Mouse (Mus musculus) thymus, postnatal 0 days (tissue): Measurements from ENCODE around the gene Slc6a15. TPM values are rescaled to one million over a fixed set of nuclear protein-coding genes. Genes with fewer than 3 reads are reported as not detected.

Source experiments
- DNase-seq: peaks from one replicate; pipeline ENCODE4 v3.0.0-alpha.2; 2015; ENCODE audit warnings: low spot score
- polyA plus RNA-seq: library from polyadenylated mRNA; unstranded; fragments of >200 nt; fragmentation: Nextera tagmentation; extraction: Ambion mirVana; gene quantifications from 2 replicates; pipeline ENCODE4 v1.2.1, GENCODE M21; 2015

Gene Slc6a15
- polyA plus RNA-seq, result 0.18 TPM in 1 of 2 replicates, not detected in the other

GRCm38 (mm10) chr10:103367371-103368295, at the start of gene Slc6a15:
Gene Slc6a15 (plus strand): TSS chr10:103367783.
- no peak for DNase-seq

GRCm38 (mm10) chr10:103321941-103322340, 45.6 kb upstream of the Slc6a15 start:
- no peak for DNase-seq

GRCm38 (mm10) chr10:103323386-103323785, 44.2 kb upstream of the Slc6a15 start:
- DNase-seq, result no peak

GRCm38 (mm10) chr10:103334306-103334705, 33.3 kb upstream of the Slc6a15 start:
- no peak for DNase-seq

- no peak for DNase-seq
These were observed 27.7 kb upstream of the Slc6a15 start for GRCm38 (mm10) chr10:103339928-103340327.

- DNase-seq, result no peak
These were observed 20.8 kb upstream of the Slc6a15 start for GRCm38 (mm10) chr10:103346797-103347196.

GRCm38 (mm10) chr10:103368296-103369080, 905 bp downstream of the Slc6a15 start:
- no peak for DNase-seq

- no peak for DNase-seq
These were observed 1.5 kb downstream of the Slc6a15 start for GRCm38 (mm10) chr10:103369081-103369420.

GRCm38 (mm10) chr10:103402171-103402570, 34.6 kb downstream of the Slc6a15 start:
- no peak for DNase-seq

- DNase-seq, result no peak
These were observed 60.1 kb downstream of the Slc6a15 start for GRCm38 (mm10) chr10:103427717-103428116.

GRCm38 (mm10) chr10:103442588-103442987, 75.0 kb downstream of the Slc6a15 start:
- DNase-seq, result no peak

GRCm38 (mm10) chr10:103443070-103443469, 75.5 kb downstream of the Slc6a15 start:
- DNase-seq, result peak; percentile 48

GRCm38 (mm10) chr10:103448340-103448739, 80.8 kb downstream of the Slc6a15 start:
- DNase-seq, result no peak

- no peak for DNase-seq
These were observed 90.3 kb downstream of the Slc6a15 start for GRCm38 (mm10) chr10:103457896-103458295.

Other genes with a start within 250 kb of the Slc6a15 start
- gene Lrriq1, start 131.5 kb upstream of the Slc6a15 start, polyA plus RNA-seq, result 0.08 and 0.41 TPM in 2 replicates